Mouse (Mus musculus) neutrophil, adult 5-6 weeks (primary cell): ENCODE results near the gene Gpam. TPM values are rescaled to one million over a fixed set of nuclear protein-coding genes. Genes with fewer than 3 reads are reported as not detected.
"Not testable (repeated sequence)": the region's sequence is repeated elsewhere in the genome, so short reads cannot be mapped to it uniquely, and the experiment has no call there.

ENCODE experiments used
- ATAC-seq: fragments of 151-379, 151-347 bp; 2 replicates; pipeline ENCODE4 v1.8.0; 2017; ENCODE audit warnings: mild to moderate bottlenecking, moderate TSS enrichment; ENCODE audit not compliant: insufficient number of reproducible peaks, poor library complexity, low FRiP score, severe bottlenecking; ENCODE audit errors: extremely low read depth
- total RNA-seq: library from RNA; stranded (forward); fragments of 200-1000 nt; gene quantifications from 2 replicates; pipeline ENCODE4 v1.2.3, GENCODE M21; 2017

The Gpam gene
- 5.9 and 6.3 TPM in 2 replicates for total RNA-seq

GRCm38 (mm10) chr19:55127072-55127718 is at the start of gene Gpam:
Gpam (minus strand) TSS chr19:55127238.
- no peak for ATAC-seq

- no peak for ATAC-seq
These were observed 44.5 kb upstream of the Gpam start for GRCm38 (mm10) chr19:55171585-55171984.

GRCm38 (mm10) chr19:55170399-55170798 is 43.4 kb upstream of the Gpam start:
- no peak for ATAC-seq

- ATAC-seq = not testable (repeated sequence)
These were observed 42.2 kb upstream of the Gpam start for GRCm38 (mm10) chr19:55169236-55169729.

GRCm38 (mm10) chr19:55168360-55168759 is 41.3 kb upstream of the Gpam start:
- ATAC-seq = no peak

- ATAC-seq = no peak
These were observed 40.7 kb upstream of the Gpam start for GRCm38 (mm10) chr19:55167741-55168140.

- ATAC-seq = no peak
These were observed 39.7 kb upstream of the Gpam start for GRCm38 (mm10) chr19:55166741-55167140.

GRCm38 (mm10) chr19:55165954-55166353 is 38.9 kb upstream of the Gpam start:
- no peak for ATAC-seq

- ATAC-seq = no peak
These were observed 38.3 kb upstream of the Gpam start for GRCm38 (mm10) chr19:55165183-55165865.

- no peak for ATAC-seq
These were observed 37.1 kb upstream of the Gpam start for GRCm38 (mm10) chr19:55164162-55164561.

GRCm38 (mm10) chr19:55162271-55162670 is 35.2 kb upstream of the Gpam start:
- no peak for ATAC-seq

GRCm38 (mm10) chr19:55159826-55160225 is 32.8 kb upstream of the Gpam start:
- ATAC-seq = no peak

- no peak for ATAC-seq
These were observed 31.6 kb upstream of the Gpam start for GRCm38 (mm10) chr19:55158606-55159005.

GRCm38 (mm10) chr19:55157029-55157428 is 30.0 kb upstream of the Gpam start:
- ATAC-seq = no peak

- ATAC-seq = no peak
These were observed 25.9 kb upstream of the Gpam start for GRCm38 (mm10) chr19:55152983-55153382.

GRCm38 (mm10) chr19:55152274-55152673 is 25.2 kb upstream of the Gpam start:
- not testable (repeated sequence) for ATAC-seq

GRCm38 (mm10) chr19:55149646-55150045 is 22.6 kb upstream of the Gpam start:
- ATAC-seq = no peak

- no peak for ATAC-seq
These were observed 21.1 kb upstream of the Gpam start for GRCm38 (mm10) chr19:55148109-55148508.

GRCm38 (mm10) chr19:55147568-55147967 is 20.5 kb upstream of the Gpam start:
- ATAC-seq = no peak

GRCm38 (mm10) chr19:55145136-55145535 is 18.1 kb upstream of the Gpam start:
- ATAC-seq = no peak
